Comparison of ENCODE assay signal across 10 mouse cellular contexts in the genomic region with DNA sequence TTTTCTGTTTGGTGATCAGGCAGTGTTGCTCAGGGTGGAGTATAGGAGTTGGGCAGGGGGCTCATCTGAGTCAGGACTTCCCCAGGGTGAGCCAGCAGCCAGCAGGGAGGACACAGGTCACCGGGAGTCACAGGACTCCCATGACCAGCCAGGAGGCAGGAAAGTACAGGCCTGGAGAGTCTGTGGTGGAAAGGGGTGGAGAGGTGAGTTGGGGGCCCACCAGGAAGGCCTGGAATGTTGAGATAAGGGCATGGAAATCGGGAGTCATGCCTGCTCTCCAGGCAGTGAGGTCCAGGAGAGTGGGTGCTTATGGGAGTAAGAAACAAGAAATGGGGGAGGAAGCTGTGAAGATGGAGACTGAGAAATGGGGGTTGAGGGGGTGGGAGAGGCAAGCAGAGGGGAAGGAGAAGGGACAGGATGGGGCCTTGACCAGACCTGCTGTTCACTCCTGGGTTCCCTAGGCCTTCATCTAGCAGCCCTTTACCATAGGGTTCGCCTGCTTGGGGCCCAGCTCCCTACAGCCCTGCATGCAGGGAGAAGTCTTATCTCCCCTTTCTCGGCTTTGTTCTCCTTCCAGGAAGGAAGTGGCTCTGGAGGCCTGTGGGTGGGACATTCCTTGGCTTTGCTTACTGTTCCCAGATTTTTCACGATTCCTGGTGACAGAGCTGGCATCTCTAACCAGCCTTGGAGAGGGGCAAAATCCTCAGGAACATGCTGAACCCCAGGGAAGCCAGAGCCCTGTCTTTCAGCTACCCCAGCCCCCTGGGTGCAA. TPM values are rescaled to one million over a fixed set of nuclear protein-coding genes. Genes with fewer than 3 reads are reported as not detected.
DNase-seq lines count a peak whose midpoint lies in the region; ATAC-seq and TF ChIP-seq lines count a peak whose summit lies in the region.
"Had no signal": no experiment of that assay in that cellular context is flagged by ENCODE, and none has a peak within 500 bp of the region (broad histone marks: within the 10 kb centered on the region; RNA-seq: fewer than 3 reads in every experiment).

No protein-coding gene starts in this region.

- no peak for TF ChIP-seq CTCF in gastrocnemius, adult 2 months (IDR thresholded peaks at IDR 0.05)
- TF ChIP-seq CTCF in cortical plate, adult 2 months (IDR thresholded peaks at IDR 0.05; ENCODE audit: extremely low read depth, insufficient read depth, low read length), result no peak

- no peaks in the 10 kb centered on the region for H3K9me3 ChIP-seq in intestine, embryonic 15.5 days

- 28% methylated on average over 5 of the region's 5 CpGs for WGBS in intestine, embryonic 15.5 days

- no peak overlapping the region for H3K9ac ChIP-seq in intestine, embryonic 15.5 days

- H3K4me3 ChIP-seq in gastrocnemius, adult 2 months, result no peak overlapping the region
- H3K4me3 ChIP-seq in cortical plate, adult 2 months (ENCODE audit: insufficient read depth, low read length), result no peak overlapping the region
- H3K4me3 ChIP-seq in intestine, embryonic 15.5 days (replicated peaks), result no peak overlapping the region

- 0 out of 2 replicates have a peak overlapping the region, but pooled peaks have one; percentile 9 for H3K4me2 ChIP-seq in intestine, embryonic 15.5 days (replicated peaks)

- intact Hi-C loops in gastrocnemius, adult 2 months (cut with DNase I), result loop anchor here (10.0 kb wide), 1 partner anchor 202 kb away; the partner anchor contains the start of gene Rara

- no peak for DNase-seq in gastrocnemius, adult 2 months
- no peak for DNase-seq in gastrocnemius, postnatal 25 days
- peak; percentile 56 to 73 for DNase-seq in lung, adult 18-20 months
- DNase-seq in layer of hippocampus, adult 11-12 months (ENCODE audit: low spot score), result no peak
- no peak for DNase-seq in embryo, embryonic 10 days (ENCODE audit: low spot score)
- DNase-seq: spleen, adult 18-20 months had no signal

- H3K4me1 ChIP-seq in cortical plate, adult 2 months (ENCODE audit: control insufficient read depth, insufficient read depth, low read length), result peaks cover 4% of the 10 kb centered on the region; the same call in 1 of the 2 replicates
- H3K4me1 ChIP-seq in intestine, embryonic 15.5 days (replicated peaks), result peaks cover 35% of the 10 kb centered on the region

- peak overlapping the region; percentile 71 for H3K27ac ChIP-seq in gastrocnemius, adult 2 months
- H3K27ac ChIP-seq in cortical plate, adult 2 months (ENCODE audit: insufficient read depth, low read length), result peak overlapping the region; percentile 69
- H3K27ac ChIP-seq in intestine, embryonic 15.5 days, result peak overlapping the region; percentile 62

- H3K27me3 ChIP-seq in intestine, embryonic 15.5 days (replicated peaks), result no peaks in the 10 kb centered on the region

- no peak for TF ChIP-seq POLR2A in cortical plate, adult 2 months (IDR thresholded peaks at IDR 0.05; ENCODE audit: extremely low read depth, insufficient read depth, low read length)

- H3K36me3 ChIP-seq in intestine, embryonic 15.5 days, result no peaks in the 10 kb centered on the region

- peak; percentile 78 for ATAC-seq in intestine, embryonic 15.5 days
- no peak for ATAC-seq in erythroid progenitor cell, adult 5-6 weeks (replicated peaks; ENCODE audit: low FRiP score, poor library complexity, severe bottlenecking)

RNA-seq across cellular contexts. Expression of gene Ccr7, which starts 28.2 kb away (rescaled TPM):
- total RNA-seq in gastrocnemius, adult 2 months (2021), result not detected
- not detected for total RNA-seq in gastrocnemius, postnatal 25 days (2021)
- polyA plus RNA-seq in cortical plate, adult 2 months (2012; rRNA removed), result 0.15 and 0.19 TPM in 2 replicates
- polyA plus RNA-seq in intestine, embryonic 15.5 days (2015; fragmentation: Nextera tagmentation; extraction: Ambion mirVana), result 0.43 and 0.87 TPM in 2 replicates
- 1.4 and 8.0 TPM in 2 replicates for total RNA-seq in erythroid progenitor cell, adult 5-6 weeks (2015; ENCODE audit: low replicate concordance)
- 1.3 and 2.0 TPM in 2 replicates for total RNA-seq in erythroid progenitor cell, adult 5-6 weeks (2017; ENCODE audit: low replicate concordance)
- total RNA-seq: left cerebral cortex, postnatal 14 days had no signal

RNA-seq across cellular contexts. Expression of gene Tns4, which starts 37.6 kb away (rescaled TPM):
- under 1 TPM in 1 of 2 experiments, not detected in 1; 0.22 TPM for total RNA-seq in gastrocnemius, adult 2 months (2021)
- under 1 TPM in 1 of 2 experiments, not detected in 1; 0.05 TPM for total RNA-seq in gastrocnemius, postnatal 25 days (2021)
- 0.17 and 0.25 TPM in 2 replicates for polyA plus RNA-seq in cortical plate, adult 2 months (2012; rRNA removed)
- 0.58 and 0.93 TPM in 2 replicates for polyA plus RNA-seq in intestine, embryonic 15.5 days (2015; fragmentation: Nextera tagmentation; extraction: Ambion mirVana)
- total RNA-seq in erythroid progenitor cell, adult 5-6 weeks (2015; ENCODE audit: low replicate concordance), result not detected in 2 replicates
- total RNA-seq in erythroid progenitor cell, adult 5-6 weeks (2017; ENCODE audit: low replicate concordance), result 2.6 and 3.1 TPM in 2 replicates

Comparison
In these comparisons a context has a peak if more than half of its experiments do, and no peak if none do; other contexts are left out.
1. DNase-seq: peak in lung, adult 18-20 months (2 of 2); none in gastrocnemius, adult 2 months (single experiment), gastrocnemius, postnatal 25 days (single experiment), layer of hippocampus, adult 11-12 months (single experiment) and embryo, embryonic 10 days (single experiment).
2. Peak in every context shown above with its lines, with median percentiles within 50 percentile points of each other: H3K27ac ChIP-seq.